Mouse (Mus musculus) urinary bladder, adult 18-20 months (tissue): Measurements from ENCODE around the gene Bicral.

Source experiments
- DNase-seq, 2 experiments: peaks; one replicate each; pipeline ENCODE4 v3.0.0; 2022; ENCODE audit warnings: low spot score in 2 of 2, mixed read lengths in 2 of 2

Bicral gene

GRCm38 (mm10) chr17:46751794-46752556, 106.3 kb downstream of the Bicral start, which contains the start of gene Cnpy3:
Gene Cnpy3 (minus strand): TSS chr17:46752214.
- peak; percentile 92 to 96 for DNase-seq

- DNase-seq = no peak
Observed at GRCm38 (mm10) chr17:46751056-46751793, 107.1 kb downstream of the Bicral start.

- DNase-seq = no peak
Observed at GRCm38 (mm10) chr17:46750580-46750979, 107.7 kb downstream of the Bicral start.

- DNase-seq = no peak
Observed at GRCm38 (mm10) chr17:46749282-46749681, 109.0 kb downstream of the Bicral start.
